Mouse (Mus musculus) liver, embryonic 13.5 days (tissue): ENCODE data around the gene Lrrc8c. TPM values are rescaled to one million over a fixed set of nuclear protein-coding genes. Genes with fewer than 3 reads are reported as not detected.
A peak's percentile ranks its signal among the peaks of the same experiment; 100 is the strongest.

ENCODE experiments used
- ATAC-seq: fragments of 200-750 bp; cut with Nextera tagmentation; 2 replicates; pipeline ENCODE4 v1.8.0; 2017; ENCODE audit warnings: low read depth, mild to moderate bottlenecking, moderate number of reproducible peaks, moderate library complexity
- DNase-seq: peaks from one replicate; pipeline ENCODE4 v3.0.0; 2022
- H3K27ac ChIP-seq: fragments of 300-500 bp; sonication (generic); 2 replicates; pipeline ENCODE4 v1.5.1; 2015; ENCODE audit warnings: moderate library complexity, mild to moderate bottlenecking, inconsistent platforms
- H3K27me3 ChIP-seq: fragments of 300-500 bp; sonication (generic); 2 replicates; pipeline ENCODE4 v1.6.1; 2015; ENCODE audit warnings: mild to moderate bottlenecking, inconsistent platforms
- H3K36me3 ChIP-seq: fragments of 300-500 bp; sonication (generic); 2 replicates; pipeline ENCODE4 v1.6.1; 2015; ENCODE audit warnings: mild to moderate bottlenecking, inconsistent platforms
- H3K4me1 ChIP-seq: fragments of 300-500 bp; sonication (generic); replicated peaks from 2 replicates; pipeline ENCODE4 v1.6.1; 2015; ENCODE audit warnings: inconsistent platforms
- H3K4me2 ChIP-seq: fragments of 300-500 bp; sonication (generic); 2 replicates; pipeline ENCODE4 v1.6.1; 2015; ENCODE audit warnings: inconsistent platforms, mild to moderate bottlenecking, moderate library complexity
- H3K4me3 ChIP-seq: fragments of 300-500 bp; sonication (generic); replicated peaks from 2 replicates; pipeline ENCODE4 v1.5.1; 2015; ENCODE audit warnings: mild to moderate bottlenecking, inconsistent platforms
- H3K9ac ChIP-seq: fragments of 300-500 bp; sonication (generic); 2 replicates; pipeline ENCODE4 v1.6.1; 2015; ENCODE audit warnings: mild to moderate bottlenecking, inconsistent platforms
- H3K9me3 ChIP-seq: fragments of 300-500 bp; sonication (generic); replicated peaks from 2 replicates; pipeline ENCODE4 v1.6.1; 2016; ENCODE audit warnings: inconsistent platforms
- WGBS: fragments of 180-500 bp; shearing (Covaris S2); methylation state at CpG from one replicate; pipeline ENCODE4 v1.1.7; 2015; ENCODE audit not compliant: insufficient replicate concordance; 5-methylcytosine and 5-hydroxymethylcytosine counted together
- polyA plus RNA-seq: library from polyadenylated mRNA; unstranded; fragments of >200 nt; fragmentation: Nextera tagmentation; extraction: Ambion mirVana; gene quantifications from 2 replicates; pipeline ENCODE4 v1.2.1, GENCODE M21; 2015

Lrrc8c gene
- polyA plus RNA-seq, 1 experiment from 2014 or later, result 17.5 TPM

- 81% methylated on average over 9 of the region's 9 CpGs for WGBS
- DNase-seq (no peak), ATAC-seq (no peak)
These were observed 83.4 kb downstream of the Lrrc8c start for GRCm38 (mm10) chr5:105602585-105602984.

GRCm38 (mm10) chr5:105605736-105606135 lies 86.5 kb downstream of the Lrrc8c start:
- no peak overlapping the region for H3K4me3 ChIP-seq
- no peak overlapping the region for H3K4me2 ChIP-seq
- no peak overlapping the region for H3K27ac ChIP-seq
- 0 out of 2 replicates have a peak, but pooled peaks cover 3% of the 10 kb centered on the region for H3K4me1 ChIP-seq
- peaks cover 33% of the 10 kb centered on the region for H3K36me3 ChIP-seq
- ATAC-seq (no peak), DNase-seq (no peak)
- no peak overlapping the region for H3K9ac ChIP-seq
- no peaks in the 10 kb centered on the region for H3K27me3 ChIP-seq
- WGBS, result 81% methylated on average over 9 of the region's 9 CpGs
- H3K9me3 ChIP-seq, result no peaks in the 10 kb centered on the region

More at GRCm38 (mm10) chr5:105602585-105602984, 83.4 kb downstream of the Lrrc8c start:
- Histone ChIP-seq H3K9ac (no peak overlapping the region), H3K4me2 (no peak overlapping the region), H3K27me3 (no peaks in the 10 kb centered on the region), H3K27ac (no peak overlapping the region), H3K9me3 (no peaks in the 10 kb centered on the region), H3K4me3 (no peak overlapping the region), H3K36me3 (peaks cover 20% of the 10 kb centered on the region), H3K4me1 (peaks cover 17% of the 10 kb centered on the region)

- DNase-seq (no peak), ATAC-seq (peak; percentile 34; the same call in 1 of the 2 replicates)
- Histone ChIP-seq H3K9ac (no peak overlapping the region), H3K4me3 (no peak overlapping the region), H3K4me2 (no peak overlapping the region), H3K9me3 (no peaks in the 10 kb centered on the region), H3K36me3 (peaks cover 29% of the 10 kb centered on the region), H3K27ac (no peak overlapping the region), H3K27me3 (no peaks in the 10 kb centered on the region), H3K4me1 (peaks cover 4% of the 10 kb centered on the region)
- 71% methylated on average over 12 of the region's 12 CpGs for WGBS
These were observed 90.5 kb downstream of the Lrrc8c start for GRCm38 (mm10) chr5:105609683-105610082.

GRCm38 (mm10) chr5:105613002-105613401 lies 93.8 kb downstream of the Lrrc8c start:
- ATAC-seq (no peak), DNase-seq (no peak)
- Histone ChIP-seq H3K9me3 (no peaks in the 10 kb centered on the region), H3K4me3 (no peak overlapping the region), H3K9ac (no peak overlapping the region), H3K4me2 (no peak overlapping the region), H3K27ac (no peak overlapping the region), H3K27me3 (no peaks in the 10 kb centered on the region), H3K36me3 (peaks cover 12% of the 10 kb centered on the region), H3K4me1 (peaks cover 4% of the 10 kb centered on the region)
- 48% methylated on average over 9 of the region's 9 CpGs for WGBS

- H3K36me3 ChIP-seq, result peaks cover 3% of the 10 kb centered on the region
- no peaks in the 10 kb centered on the region for H3K27me3 ChIP-seq
- H3K4me1 ChIP-seq, result peaks cover 4% of the 10 kb centered on the region
- no peak overlapping the region for H3K4me3 ChIP-seq
- no peak overlapping the region for H3K4me2 ChIP-seq
- H3K27ac ChIP-seq, result no peak overlapping the region
- no peak for DNase-seq
- no peak for ATAC-seq
- no peaks in the 10 kb centered on the region for H3K9me3 ChIP-seq
- H3K9ac ChIP-seq, result no peak overlapping the region
- 69% methylated on average over 5 of the region's 5 CpGs for WGBS
These were observed 94.8 kb downstream of the Lrrc8c start for GRCm38 (mm10) chr5:105614000-105614399.

- 47% methylated on average over 9 of the region's 9 CpGs for WGBS
- no peak overlapping the region for H3K9ac ChIP-seq
- peaks cover 4% of the 10 kb centered on the region for H3K4me1 ChIP-seq
- H3K4me2 ChIP-seq, result no peak overlapping the region
- H3K36me3 ChIP-seq, result no peaks in the 10 kb centered on the region
- no peak for ATAC-seq
- no peaks in the 10 kb centered on the region for H3K27me3 ChIP-seq
- H3K27ac ChIP-seq, result no peak overlapping the region
- H3K9me3 ChIP-seq, result no peaks in the 10 kb centered on the region
- H3K4me3 ChIP-seq, result no peak overlapping the region
- no peak for DNase-seq
These were observed 95.7 kb downstream of the Lrrc8c start for GRCm38 (mm10) chr5:105614682-105615434.

- Histone ChIP-seq H3K4me3 (no peak overlapping the region), H3K9ac (no peak overlapping the region), H3K36me3 (no peaks in the 10 kb centered on the region), H3K9me3 (no peaks in the 10 kb centered on the region), H3K4me2 (no peak overlapping the region), H3K27ac (no peak overlapping the region), H3K4me1 (peaks cover 4% of the 10 kb centered on the region), H3K27me3 (no peaks in the 10 kb centered on the region; the same call in 1 of the 2 replicates)
- DNase-seq, result no peak
- ATAC-seq, result no peak
- 52% methylated on average over 7 of the region's 7 CpGs for WGBS
These were observed 96.8 kb downstream of the Lrrc8c start for GRCm38 (mm10) chr5:105615871-105616454.

- ATAC-seq (no peak), DNase-seq (no peak)
- Histone ChIP-seq H3K27me3 (no peaks in the 10 kb centered on the region; the same call in 1 of the 2 replicates), H3K27ac (no peak overlapping the region), H3K4me1 (peaks cover 4% of the 10 kb centered on the region), H3K9me3 (no peaks in the 10 kb centered on the region), H3K4me3 (no peak overlapping the region), H3K9ac (no peak overlapping the region), H3K36me3 (no peaks in the 10 kb centered on the region), H3K4me2 (no peak overlapping the region)
- WGBS, result 58% methylated on average over 5 of the region's 5 CpGs
These were observed 97.3 kb downstream of the Lrrc8c start for GRCm38 (mm10) chr5:105616538-105616937.

GRCm38 (mm10) chr5:105618510-105618909 lies 99.3 kb downstream of the Lrrc8c start:
- ATAC-seq (no peak), DNase-seq (no peak)
- Histone ChIP-seq H3K9me3 (no peaks in the 10 kb centered on the region), H3K36me3 (no peaks in the 10 kb centered on the region), H3K4me1 (peaks cover 10% of the 10 kb centered on the region), H3K27me3 (no peaks in the 10 kb centered on the region; the same call in 1 of the 2 replicates), H3K4me2 (no peak overlapping the region), H3K27ac (no peak overlapping the region), H3K9ac (no peak overlapping the region), H3K4me3 (no peak overlapping the region)

GRCm38 (mm10) chr5:105619666-105620065 lies 100.5 kb downstream of the Lrrc8c start:
- no peak overlapping the region for H3K27ac ChIP-seq

GRCm38 (mm10) chr5:105620505-105621116 lies 101.4 kb downstream of the Lrrc8c start:
- WGBS, result 49% methylated on average over 6 of the region's 6 CpGs
- H3K27ac ChIP-seq, result no peak overlapping the region
- ATAC-seq, result no peak

More at GRCm38 (mm10) chr5:105619666-105620065, 100.5 kb downstream of the Lrrc8c start:
- Histone ChIP-seq H3K4me3 (no peak overlapping the region), H3K4me2 (no peak overlapping the region), H3K36me3 (no peaks in the 10 kb centered on the region), H3K27me3 (no peaks in the 10 kb centered on the region; the same call in 1 of the 2 replicates), H3K4me1 (peaks cover 7% of the 10 kb centered on the region; the same call in 1 of the 2 replicates), H3K9me3 (no peaks in the 10 kb centered on the region), H3K9ac (no peak overlapping the region)
- 70% methylated on average over 2 of the region's 2 CpGs for WGBS
- DNase-seq (no peak), ATAC-seq (no peak)

More at GRCm38 (mm10) chr5:105620505-105621116, 101.4 kb downstream of the Lrrc8c start:
- peaks cover 7% of the 10 kb centered on the region; the same call in 1 of the 2 replicates for H3K4me1 ChIP-seq
- no peak for DNase-seq
- H3K9me3 ChIP-seq, result no peaks in the 10 kb centered on the region
- no peaks in the 10 kb centered on the region; the same call in 1 of the 2 replicates for H3K27me3 ChIP-seq
- no peak overlapping the region for H3K9ac ChIP-seq
- H3K4me3 ChIP-seq, result no peak overlapping the region
- H3K36me3 ChIP-seq, result no peaks in the 10 kb centered on the region
- H3K4me2 ChIP-seq, result no peak overlapping the region
